Mouse (Mus musculus) frontal cortex, postnatal 10 days (tissue): Measurements from ENCODE around the gene Gm4792.

Experiments
- DNase-seq, 2 experiments: peaks; one replicate each; pipeline ENCODE4 v3.0.0; 2022; ENCODE audit warnings: low spot score in 2 of 2, mixed read lengths in 1 of 2

The Gm4792 gene

GRCm38 (mm10) chr10:94298471-94298870 lies at the start of gene Gm4792:
TSS of gene Gm4792 (minus strand) at chr10:94298703.
- no peak for DNase-seq

GRCm38 (mm10) chr10:94347959-94348358 lies 49.5 kb upstream of the Gm4792 start:
- no peak for DNase-seq

- no peak for DNase-seq
Measured at GRCm38 (mm10) chr10:94347296-94347695, 48.8 kb upstream of the Gm4792 start.

- DNase-seq = no peak
Measured at GRCm38 (mm10) chr10:94346596-94346995, 48.1 kb upstream of the Gm4792 start.

- no peak for DNase-seq
Measured at GRCm38 (mm10) chr10:94345509-94346252, 47.2 kb upstream of the Gm4792 start.

GRCm38 (mm10) chr10:94344631-94345417 lies 46.3 kb upstream of the Gm4792 start:
- no peak for DNase-seq

GRCm38 (mm10) chr10:94343581-94343980 lies 45.1 kb upstream of the Gm4792 start:
- no peak for DNase-seq

GRCm38 (mm10) chr10:94342256-94342655 lies 43.8 kb upstream of the Gm4792 start:
- DNase-seq = no peak

- DNase-seq = no peak
Measured at GRCm38 (mm10) chr10:94341501-94341900, 43.0 kb upstream of the Gm4792 start.

- DNase-seq = no peak
Measured at GRCm38 (mm10) chr10:94336071-94336470, 37.6 kb upstream of the Gm4792 start.

- DNase-seq = no peak
Measured at GRCm38 (mm10) chr10:94335047-94335446, 36.5 kb upstream of the Gm4792 start.

- DNase-seq = no peak
Measured at GRCm38 (mm10) chr10:94333328-94333727, 34.8 kb upstream of the Gm4792 start.

GRCm38 (mm10) chr10:94332358-94333137 lies 34.0 kb upstream of the Gm4792 start:
- no peak for DNase-seq

- peak in 1 of 2 experiments; percentile 28 for DNase-seq
Measured at GRCm38 (mm10) chr10:94329962-94330361, 31.5 kb upstream of the Gm4792 start.

- DNase-seq = no peak
Measured at GRCm38 (mm10) chr10:94318574-94318973, 20.1 kb upstream of the Gm4792 start.

GRCm38 (mm10) chr10:94313146-94313545 lies 14.6 kb upstream of the Gm4792 start:
- no peak for DNase-seq

- no peak for DNase-seq
Measured at GRCm38 (mm10) chr10:94312007-94312715, 13.7 kb upstream of the Gm4792 start.

- no peak for DNase-seq
Measured at GRCm38 (mm10) chr10:94311511-94312006, 13.1 kb upstream of the Gm4792 start, which contains the start of gene Tmcc3. TSS of gene Tmcc3 (plus strand) at chr10:94311949.

GRCm38 (mm10) chr10:94310499-94311267 lies 12.2 kb upstream of the Gm4792 start:
- no peak for DNase-seq

GRCm38 (mm10) chr10:94305526-94305925 lies 7.0 kb upstream of the Gm4792 start:
- DNase-seq = no peak
